Mouse (Mus musculus): ENCODE measurements at regions not wholly inside any gene's neighbourhood (a gene's known extent, or its start where the extent isn't known, plus 50 kb on each side); places are given as distances from the start of the nearest gene placed in this dataset.

- TF ChIP-seq CTCF (IDR thresholded peaks at IDR 0.05; ENCODE audit: borderline replicate concordance, insufficient read depth, low read depth, low read length) (no peak), POLR2A (IDR thresholded peaks at IDR 0.05; ENCODE audit: borderline replicate concordance, insufficient read depth, low read length) (no peak)
Measured at GRCm38 (mm10) chrX:9738904-9739303, 76.1 kb upstream of the Dynlt3 start.

All from cerebellum, adult 2 months (tissue).